Mouse (Mus musculus) myocyte (in vitro differentiated cells): Measurements from ENCODE around the gene Dtnb.

Source experiments
- POLR2A ChIP-seq: IDR thresholded peaks from one replicate; pipeline ENCODE4 v1.6.1; 2011; ENCODE audit warnings: low read depth, mild to moderate bottlenecking, control low read depth, moderate library complexity; ENCODE audit not compliant: insufficient read length
- SRF ChIP-seq: IDR thresholded peaks from one replicate; pipeline ENCODE4 v1.6.1; 2011; ENCODE audit warnings: low read depth; ENCODE audit not compliant: control insufficient read depth, insufficient read length
- TCF3 ChIP-seq: IDR thresholded peaks from one replicate; pipeline ENCODE4 v1.6.1; 2011; ENCODE audit warnings: low read depth, control low read depth; ENCODE audit not compliant: insufficient read length

DNA sequence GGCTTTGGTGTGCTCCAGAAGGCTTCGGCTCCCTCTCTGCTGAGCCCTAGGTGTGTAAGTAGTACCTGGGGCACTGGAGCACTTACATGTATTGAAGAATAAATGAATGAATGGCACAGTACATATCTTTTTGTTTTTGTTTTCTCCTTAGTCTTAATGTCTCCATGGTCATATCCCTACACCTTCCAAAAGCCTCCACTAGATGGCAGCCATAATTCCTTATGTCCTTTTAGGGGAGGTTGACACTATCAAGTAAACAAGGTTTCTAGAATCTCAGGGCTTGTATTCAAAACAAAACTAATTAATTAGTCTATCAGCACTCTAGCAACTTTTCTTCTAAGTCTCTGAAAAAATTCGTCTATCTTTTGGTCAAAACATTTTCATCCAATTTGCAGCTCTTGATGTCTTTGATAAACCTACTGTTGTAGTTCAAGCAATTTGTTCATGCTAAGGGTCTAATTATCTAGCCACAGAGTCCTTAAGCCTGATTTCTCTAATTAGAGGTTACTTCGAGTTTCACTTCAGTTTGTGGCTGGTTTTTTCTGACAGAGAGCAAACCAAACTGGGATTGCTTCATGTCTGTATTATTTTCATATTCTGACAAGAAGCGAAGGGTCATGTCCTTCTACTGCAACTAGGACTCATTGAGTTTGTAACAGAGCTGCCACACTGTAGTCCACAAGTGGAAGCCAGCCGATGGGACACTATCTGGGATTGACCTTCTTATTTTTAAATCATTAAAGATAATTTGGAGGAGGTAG lies 123.7 kb downstream of the Dtnb start:
- TF ChIP-seq POLR2A (no peak), TCF3 (no peak), SRF (no peak)
